8 mouse cellular contexts compared by ENCODE assay signal in the genomic region with DNA sequence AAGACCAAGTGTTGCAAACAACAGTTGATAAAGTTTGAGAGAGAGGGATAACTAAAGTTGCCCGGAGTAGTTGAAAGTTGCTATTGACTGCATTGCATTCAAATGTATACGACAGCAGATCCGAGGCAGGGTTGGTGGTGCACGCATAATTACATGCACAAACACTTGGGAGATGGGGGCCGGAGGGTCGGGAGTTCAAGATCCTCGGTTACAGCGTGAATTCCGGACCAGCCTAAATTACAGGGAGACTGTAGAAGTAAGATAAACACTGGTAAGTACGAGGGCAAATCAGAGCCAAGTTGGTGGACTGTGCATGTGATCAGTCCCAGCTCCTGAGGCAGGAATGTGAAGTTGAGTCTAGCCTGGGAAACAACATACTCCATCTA. TPM values are rescaled to one million over a fixed set of nuclear protein-coding genes. Genes with fewer than 3 reads are reported as not detected.
DNase-seq lines count a peak whose midpoint lies in the region; ATAC-seq and TF ChIP-seq lines count a peak whose summit lies in the region.

No protein-coding gene starts in this region.

- WGBS in lung, adult 2 months: 3% methylated on average over 10 of the region's 10 CpGs
- WGBS in embryonic facial prominence, embryonic 10.5 days: 2% methylated on average over 10 of the region's 10 CpGs
- WGBS in intestine, embryonic 15.5 days: 2% methylated on average over 10 of the region's 10 CpGs
- 3% methylated on average over 10 of the region's 10 CpGs for WGBS in neural tube, embryonic 12.5 days

- peak overlapping the region; percentile 76 for H3K4me2 ChIP-seq in intestine, embryonic 15.5 days (replicated peaks)
- H3K4me2 ChIP-seq in neural tube, embryonic 12.5 days (replicated peaks): peak overlapping the region; percentile 91

- no peaks in the 10 kb centered on the region for H3K27me3 ChIP-seq in embryonic facial prominence, embryonic 10.5 days (replicated peaks; ENCODE audit: low read depth, poor library complexity, severe bottlenecking)
- no peaks in the 10 kb centered on the region for H3K27me3 ChIP-seq in intestine, embryonic 15.5 days (replicated peaks)
- H3K27me3 ChIP-seq in neural tube, embryonic 12.5 days (replicated peaks): no peaks in the 10 kb centered on the region

- no peak for TF ChIP-seq POLR2A in lung, adult 2 months (IDR thresholded peaks at IDR 0.05; ENCODE audit: borderline replicate concordance, extremely low read depth, low read depth, low read length)

- no peak for DNase-seq in lung, adult 2 months
- no peak for DNase-seq in lung, postnatal 36 days
- no peak for DNase-seq in embryonic facial prominence, embryonic 10.5 days (ENCODE audit: low spot score)
- no peak for DNase-seq in layer of hippocampus, postnatal 36 days
- no peak for DNase-seq in thymus, postnatal 0 days (ENCODE audit: low spot score)
- no peak for DNase-seq in left cerebral cortex, adult 18-20 months (ENCODE audit: low spot score in 2 of 2)

- peak overlapping the region; percentile 93 for H3K4me3 ChIP-seq in lung, adult 2 months (replicated peaks; ENCODE audit: extremely low read depth, low read depth, low read length)
- peak overlapping the region; percentile 97 for H3K4me3 ChIP-seq in embryonic facial prominence, embryonic 10.5 days
- peak overlapping the region; percentile 93 for H3K4me3 ChIP-seq in intestine, embryonic 15.5 days (replicated peaks)
- peak overlapping the region; percentile 94 for H3K4me3 ChIP-seq in neural tube, embryonic 12.5 days

- peak; percentile 20; the same call in 1 of the 2 replicates for ATAC-seq in intestine, embryonic 15.5 days
- peak; percentile 66; the same call in 1 of the 2 replicates for ATAC-seq in neural tube, embryonic 12.5 days (ENCODE audit: low FRiP score, low read depth)

- H3K27ac ChIP-seq in embryonic facial prominence, embryonic 10.5 days (replicated peaks): peak overlapping the region; percentile 86
- H3K27ac ChIP-seq in intestine, embryonic 15.5 days: no peak overlapping the region
- H3K27ac ChIP-seq in neural tube, embryonic 12.5 days: no peak overlapping the region

- H3K9ac ChIP-seq in intestine, embryonic 15.5 days: peak overlapping the region; percentile 87
- peak overlapping the region; percentile 84 for H3K9ac ChIP-seq in neural tube, embryonic 12.5 days

- no peaks in the 10 kb centered on the region for H3K9me3 ChIP-seq in embryonic facial prominence, embryonic 10.5 days
- no peaks in the 10 kb centered on the region for H3K9me3 ChIP-seq in intestine, embryonic 15.5 days
- H3K9me3 ChIP-seq in neural tube, embryonic 12.5 days: no peaks in the 10 kb centered on the region

- H3K4me1 ChIP-seq in lung, adult 2 months (ENCODE audit: control insufficient read depth, insufficient read depth, low read length): peaks cover 5% of the 10 kb centered on the region
- H3K4me1 ChIP-seq in embryonic facial prominence, embryonic 10.5 days: peaks cover 16% of the 10 kb centered on the region
- H3K4me1 ChIP-seq in intestine, embryonic 15.5 days (replicated peaks): peaks cover 9% of the 10 kb centered on the region
- peaks cover 14% of the 10 kb centered on the region for H3K4me1 ChIP-seq in neural tube, embryonic 12.5 days

- H3K36me3 ChIP-seq in embryonic facial prominence, embryonic 10.5 days (replicated peaks): peaks cover 35% of the 10 kb centered on the region
- H3K36me3 ChIP-seq in intestine, embryonic 15.5 days: peaks cover 9% of the 10 kb centered on the region; the same call in 1 of the 2 replicates
- H3K36me3 ChIP-seq in neural tube, embryonic 12.5 days: peaks cover 31% of the 10 kb centered on the region

- TF ChIP-seq CTCF in lung, adult 2 months (IDR thresholded peaks at IDR 0.05; ENCODE audit: insufficient read depth, low read length): no peak

RNA-seq across cellular contexts. Expression of a gene that starts 0.6 kb away (rescaled TPM):
- polyA plus RNA-seq in lung, adult 2 months (2012; rRNA removed): 12.1 and 12.7 TPM in 2 replicates
- polyA plus RNA-seq in embryonic facial prominence, embryonic 10.5 days (2016; fragmentation: Nextera tagmentation; extraction: Ambion mirVana): 95.9 and 96.2 TPM in 2 replicates
- 45.1 and 49.1 TPM in 2 replicates for polyA plus RNA-seq in intestine, embryonic 15.5 days (2015; fragmentation: Nextera tagmentation; extraction: Ambion mirVana)
- 57.4 and 60.1 TPM in 2 replicates for polyA plus RNA-seq in neural tube, embryonic 12.5 days (2016; fragmentation: Nextera tagmentation; extraction: Ambion mirVana)
- total RNA-seq in layer of hippocampus, postnatal 36 days (2021): 10 to 100 TPM; 34.1 to 43.9 TPM
- 44.8 and 54.4 TPM in 2 replicates for polyA plus RNA-seq in thymus, postnatal 0 days (2015; fragmentation: Nextera tagmentation; extraction: Ambion mirVana)
- 10 to 100 TPM; 35.6 to 40.5 TPM for total RNA-seq in left cerebral cortex, adult 18-20 months (2021)

RNA-seq across cellular contexts. Expression of a gene that starts 17.4 kb away (rescaled TPM):
- 2.8 and 5.1 TPM in 2 replicates for polyA plus RNA-seq in lung, adult 2 months (2012; rRNA removed)
- polyA plus RNA-seq in embryonic facial prominence, embryonic 10.5 days (2016; fragmentation: Nextera tagmentation; extraction: Ambion mirVana): 161 and 192 TPM in 2 replicates
- 136 and 168 TPM in 2 replicates for polyA plus RNA-seq in intestine, embryonic 15.5 days (2015; fragmentation: Nextera tagmentation; extraction: Ambion mirVana)
- polyA plus RNA-seq in neural tube, embryonic 12.5 days (2016; fragmentation: Nextera tagmentation; extraction: Ambion mirVana): 357 and 369 TPM in 2 replicates
- total RNA-seq in layer of hippocampus, postnatal 36 days (2021): 10 to 100 TPM; 17.5 to 22.3 TPM
- 40.5 and 48.2 TPM in 2 replicates for polyA plus RNA-seq in thymus, postnatal 0 days (2015; fragmentation: Nextera tagmentation; extraction: Ambion mirVana)
- total RNA-seq in left cerebral cortex, adult 18-20 months (2021): 10 to 100 TPM; 15.0 to 16.5 TPM

RNA-seq across cellular contexts. Expression of a gene that starts 21.4 kb away (rescaled TPM):
- 2.1 and 2.9 TPM in 2 replicates for polyA plus RNA-seq in lung, adult 2 months (2012; rRNA removed)
- polyA plus RNA-seq in embryonic facial prominence, embryonic 10.5 days (2016; fragmentation: Nextera tagmentation; extraction: Ambion mirVana): 26.5 and 28.5 TPM in 2 replicates
- 28.8 and 36.7 TPM in 2 replicates for polyA plus RNA-seq in intestine, embryonic 15.5 days (2015; fragmentation: Nextera tagmentation; extraction: Ambion mirVana)
- polyA plus RNA-seq in neural tube, embryonic 12.5 days (2016; fragmentation: Nextera tagmentation; extraction: Ambion mirVana): 27.8 and 32.8 TPM in 2 replicates
- 10 to 100 TPM; 38.5 to 38.7 TPM for total RNA-seq in layer of hippocampus, postnatal 36 days (2021)
- polyA plus RNA-seq in thymus, postnatal 0 days (2015; fragmentation: Nextera tagmentation; extraction: Ambion mirVana): 27.5 and 33.0 TPM in 2 replicates
- total RNA-seq in left cerebral cortex, adult 18-20 months (2021): 10 to 100 TPM; 39.0 to 44.4 TPM
